Mouse (Mus musculus): ENCODE data around the gene Wwox. TPM values are rescaled to one million over a fixed set of nuclear protein-coding genes. Genes with fewer than 3 reads are reported as not detected.
A peak's percentile ranks its signal among the peaks of the same experiment; 100 is the strongest.

Wwox gene
- polyA plus RNA-seq, 1 experiment from 2014 or later = 10.6 TPM

DNA sequence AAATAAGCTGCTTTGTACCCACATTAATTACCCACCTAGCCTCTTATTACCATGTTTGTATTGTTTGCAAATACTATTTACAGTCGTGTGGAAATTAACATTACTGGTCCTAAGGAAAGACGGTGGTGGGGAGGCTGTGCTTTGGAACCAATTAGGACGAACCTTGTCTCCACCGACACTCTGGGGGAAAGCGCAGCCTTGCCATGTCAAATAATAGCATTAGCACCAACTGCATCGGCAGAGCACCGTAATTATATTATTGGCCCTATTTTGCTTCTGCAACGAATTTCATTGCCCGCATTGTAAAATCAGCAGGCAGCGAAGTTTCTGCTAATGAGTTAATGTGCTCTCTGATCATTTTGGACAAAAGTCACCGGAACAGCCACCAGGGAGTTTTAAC is 75.2 kb downstream of the Wwox start:
- H3K27me3 ChIP-seq (ENCODE audit: low read depth, poor library complexity, severe bottlenecking) = no peaks in the 10 kb centered on the region
- H3K4me1 ChIP-seq = peaks cover under 1% of the 10 kb centered on the region; the same call in 1 of the 2 replicates
- H3K27ac ChIP-seq (replicated peaks) = no peak overlapping the region
- DNase-seq (ENCODE audit: low spot score) = no peak
- no peak overlapping the region for H3K4me3 ChIP-seq
- H3K36me3 ChIP-seq = no peaks in the 10 kb centered on the region
- WGBS = 64% methylated on average over 11 of the region's 11 CpGs
- H3K9me3 ChIP-seq (replicated peaks) = no peaks in the 10 kb centered on the region

GRCm38 (mm10) chr8:114523061-114523460 is 83.6 kb downstream of the Wwox start:
- DNase-seq (ENCODE audit: low spot score) = no peak
- Histone ChIP-seq H3K27me3 (ENCODE audit: low read depth, poor library complexity, severe bottlenecking) (no peaks in the 10 kb centered on the region), H3K9me3 (replicated peaks) (no peaks in the 10 kb centered on the region), H3K4me1 (peaks cover 14% of the 10 kb centered on the region; the same call in 1 of the 2 replicates), H3K4me3 (no peak overlapping the region), H3K36me3 (no peaks in the 10 kb centered on the region), H3K27ac (replicated peaks) (no peak overlapping the region)
- WGBS = 93% methylated on average over 2 of the region's 2 CpGs

- Histone ChIP-seq H3K27ac (replicated peaks) (no peak overlapping the region), H3K36me3 (no peaks in the 10 kb centered on the region), H3K4me1 (peaks cover 32% of the 10 kb centered on the region), H3K9me3 (replicated peaks) (no peaks in the 10 kb centered on the region), H3K4me3 (no peak overlapping the region), H3K27me3 (ENCODE audit: low read depth, poor library complexity, severe bottlenecking) (no peaks in the 10 kb centered on the region)
- DNase-seq (ENCODE audit: low spot score) = no peak
- WGBS = 88% methylated on average over 15 of the region's 15 CpGs
Observed at GRCm38 (mm10) chr8:114526626-114527267, 87.3 kb downstream of the Wwox start.

DNA sequence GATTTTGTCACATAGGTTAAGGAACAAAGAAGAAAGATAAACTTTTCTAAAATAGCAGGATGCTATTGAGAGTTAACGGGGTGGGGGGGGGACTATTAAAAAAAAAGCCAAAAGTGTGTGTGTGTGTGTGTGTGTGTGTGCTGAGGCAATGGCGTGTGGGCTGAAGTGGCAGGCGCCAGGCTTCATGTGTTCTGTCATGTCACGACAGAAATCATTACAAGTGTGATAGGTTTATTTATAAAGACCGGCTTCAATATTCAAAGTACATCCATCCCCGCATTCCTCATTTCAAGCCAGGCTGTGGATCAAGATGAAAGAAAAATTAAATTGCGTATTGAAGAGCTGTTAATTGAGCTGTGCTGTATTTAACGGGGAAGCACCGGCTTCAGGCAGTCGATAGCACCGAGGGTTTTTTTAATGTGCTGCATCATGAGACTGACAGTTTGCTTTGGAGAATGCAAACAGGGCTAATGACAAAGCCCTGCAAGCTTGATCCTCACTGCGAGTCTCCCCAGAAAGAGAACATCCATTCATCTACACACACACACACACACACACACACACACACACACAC is 88.3 kb downstream of the Wwox start:
- DNase-seq (ENCODE audit: low spot score) = no peak
- H3K27me3 ChIP-seq (ENCODE audit: low read depth, poor library complexity, severe bottlenecking) = no peaks in the 10 kb centered on the region
- H3K9me3 ChIP-seq (replicated peaks) = no peaks in the 10 kb centered on the region
- H3K4me3 ChIP-seq = no peak overlapping the region
- 83% methylated on average over 12 of the region's 12 CpGs for WGBS
- H3K4me1 ChIP-seq = peaks cover 32% of the 10 kb centered on the region
- H3K36me3 ChIP-seq = no peaks in the 10 kb centered on the region
- H3K27ac ChIP-seq (replicated peaks) = no peak overlapping the region

DNA sequence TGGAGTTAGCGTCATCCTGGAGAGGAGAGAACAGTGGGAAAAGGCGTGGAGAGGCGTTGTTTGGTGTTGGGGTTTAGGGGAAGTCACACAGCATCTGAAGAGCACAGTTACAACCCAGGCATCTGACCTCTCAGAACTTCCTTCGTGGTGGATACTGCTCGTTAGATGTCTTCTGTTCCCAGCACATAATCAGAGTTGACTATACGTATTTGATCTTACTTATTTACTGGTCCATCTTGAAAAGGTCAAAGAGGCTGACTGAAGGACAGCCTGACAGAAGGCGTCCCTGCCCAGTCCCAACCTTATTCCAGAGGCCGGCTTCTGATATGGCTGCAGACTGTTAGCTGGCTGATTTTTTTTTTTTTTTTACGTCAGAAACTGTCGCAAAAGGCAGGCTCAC is 90.1 kb downstream of the Wwox start:
- Histone ChIP-seq H3K4me1 (peaks cover 29% of the 10 kb centered on the region), H3K4me3 (no peak overlapping the region), H3K27ac (replicated peaks) (no peak overlapping the region), H3K27me3 (ENCODE audit: low read depth, poor library complexity, severe bottlenecking) (no peaks in the 10 kb centered on the region), H3K36me3 (no peaks in the 10 kb centered on the region), H3K9me3 (replicated peaks) (no peaks in the 10 kb centered on the region)
- 91% methylated on average over 10 of the region's 10 CpGs for WGBS
- DNase-seq (ENCODE audit: low spot score) = no peak

DNA sequence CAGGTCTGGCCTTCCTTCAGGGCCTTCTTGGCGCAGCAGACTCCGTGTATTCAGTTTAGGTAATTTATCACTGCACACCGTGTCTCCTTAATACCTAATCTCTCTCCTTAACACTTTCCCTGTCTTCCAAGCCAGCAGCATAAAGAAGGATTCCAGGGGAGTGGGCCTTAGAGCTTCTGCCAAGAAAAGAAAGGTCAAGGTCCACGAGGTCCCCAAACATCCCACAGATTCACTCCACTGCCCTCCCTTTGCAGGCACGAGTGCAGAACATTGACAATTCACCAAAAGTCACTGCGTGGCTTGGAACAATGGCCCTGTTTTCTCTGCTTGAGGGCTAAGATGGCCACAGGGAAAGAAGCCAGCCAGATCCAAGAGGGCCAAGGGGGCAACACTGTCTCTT is 96.7 kb downstream of the Wwox start:
- H3K36me3 ChIP-seq = no peaks in the 10 kb centered on the region
- H3K9me3 ChIP-seq (replicated peaks) = no peaks in the 10 kb centered on the region
- H3K27me3 ChIP-seq (ENCODE audit: low read depth, poor library complexity, severe bottlenecking) = no peaks in the 10 kb centered on the region
- 35% methylated on average over 6 of the region's 6 CpGs for WGBS
- peaks cover 22% of the 10 kb centered on the region for H3K4me1 ChIP-seq
- no peak overlapping the region for H3K4me3 ChIP-seq
- 0 out of 2 replicates have a peak overlapping the region, but pooled peaks have one; percentile 6 for H3K27ac ChIP-seq (replicated peaks)
- DNase-seq (ENCODE audit: low spot score) = no peak

DNA sequence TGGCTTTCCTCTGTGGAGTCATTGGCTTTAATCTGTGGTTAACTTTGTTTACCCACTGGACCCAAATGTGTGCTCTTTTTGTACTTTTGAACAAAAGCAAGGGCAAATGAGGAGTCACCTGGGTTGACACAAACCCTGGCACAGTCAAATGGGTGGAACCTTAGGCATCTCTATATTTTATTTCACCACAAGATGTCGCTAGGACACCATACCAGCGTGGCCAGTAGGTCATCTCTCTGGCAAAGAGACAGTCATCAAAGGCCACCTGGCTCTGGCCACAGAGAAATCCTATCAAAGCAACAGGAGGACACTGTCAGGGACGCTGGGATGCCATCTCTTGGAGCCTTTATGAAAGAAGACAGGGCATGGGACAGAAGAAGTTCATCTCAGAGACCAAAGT is 101.7 kb downstream of the Wwox start:
- H3K27me3 ChIP-seq (ENCODE audit: low read depth, poor library complexity, severe bottlenecking) = no peaks in the 10 kb centered on the region
- peak; percentile 36 for DNase-seq (ENCODE audit: low spot score)
- H3K4me3 ChIP-seq = no peak overlapping the region
- WGBS = 12% methylated on average over 3 of the region's 3 CpGs
- H3K9me3 ChIP-seq (replicated peaks) = no peaks in the 10 kb centered on the region
- H3K27ac ChIP-seq (replicated peaks) = no peak overlapping the region
- H3K36me3 ChIP-seq = no peaks in the 10 kb centered on the region
- peaks cover 10% of the 10 kb centered on the region for H3K4me1 ChIP-seq

- H3K27ac ChIP-seq (replicated peaks) = no peak overlapping the region
- no peak overlapping the region for H3K4me3 ChIP-seq
- H3K27me3 ChIP-seq (ENCODE audit: low read depth, poor library complexity, severe bottlenecking) = no peaks in the 10 kb centered on the region
- no peaks in the 10 kb centered on the region for H3K9me3 ChIP-seq (replicated peaks)
- no peaks in the 10 kb centered on the region for H3K4me1 ChIP-seq
- H3K36me3 ChIP-seq = no peaks in the 10 kb centered on the region
- 83% methylated on average over 8 of the region's 8 CpGs for WGBS
- DNase-seq (ENCODE audit: low spot score) = no peak
Observed at GRCm38 (mm10) chr8:114548360-114548759, 108.9 kb downstream of the Wwox start.

DNA sequence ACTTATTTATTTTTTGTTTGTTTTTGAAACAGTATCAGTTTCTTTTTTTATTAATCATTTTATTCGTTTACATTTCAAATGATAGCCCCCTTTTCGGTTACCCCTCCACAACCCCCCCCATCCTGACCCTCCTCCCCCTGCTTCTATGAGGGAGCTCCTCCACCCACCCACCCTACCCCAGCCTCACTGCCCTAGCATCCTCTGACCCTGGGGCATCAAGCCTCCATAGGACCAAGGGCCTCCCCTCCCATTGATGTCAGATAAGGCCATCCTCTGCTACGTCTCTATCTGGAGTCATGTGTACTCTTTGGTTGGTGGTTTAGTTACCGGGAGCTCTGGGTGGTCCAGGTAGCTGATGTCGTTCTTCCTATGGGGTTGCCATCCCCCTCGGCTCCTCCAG is 109.4 kb downstream of the Wwox start:
- no peak for DNase-seq (ENCODE audit: low spot score)
- H3K4me3 ChIP-seq = no peak overlapping the region
- H3K27ac ChIP-seq (replicated peaks) = no peak overlapping the region
- H3K27me3 ChIP-seq (ENCODE audit: low read depth, poor library complexity, severe bottlenecking) = no peaks in the 10 kb centered on the region
- no peaks in the 10 kb centered on the region for H3K9me3 ChIP-seq (replicated peaks)
- no peaks in the 10 kb centered on the region for H3K4me1 ChIP-seq
- WGBS = 72% methylated on average over 6 of the region's 6 CpGs
- no peaks in the 10 kb centered on the region for H3K36me3 ChIP-seq

DNA sequence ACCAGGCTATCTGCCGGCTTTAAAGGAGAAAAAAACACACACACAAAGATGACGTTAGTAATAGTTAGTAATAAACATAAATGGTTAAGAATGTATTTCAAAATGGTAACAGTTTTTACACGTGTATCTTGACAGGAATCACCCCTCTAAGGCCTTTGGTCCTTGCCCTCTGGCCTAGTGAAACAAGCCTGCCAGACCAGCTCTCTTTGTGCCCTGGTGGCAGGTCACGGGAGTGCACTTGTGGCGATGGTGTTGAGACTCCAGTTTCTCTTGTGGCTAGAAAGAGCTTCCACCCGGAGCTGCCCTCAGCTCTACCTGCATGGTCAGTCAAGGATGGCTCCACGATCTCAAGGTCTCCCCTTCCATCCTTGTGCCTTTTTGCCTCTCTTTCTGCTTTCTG is 110.6 kb downstream of the Wwox start:
- Histone ChIP-seq H3K27me3 (ENCODE audit: low read depth, poor library complexity, severe bottlenecking) (no peaks in the 10 kb centered on the region), H3K36me3 (no peaks in the 10 kb centered on the region), H3K9me3 (replicated peaks) (no peaks in the 10 kb centered on the region), H3K4me3 (no peak overlapping the region), H3K27ac (replicated peaks) (0 out of 2 replicates have a peak overlapping the region, but pooled peaks have one; percentile 46), H3K4me1 (no peaks in the 10 kb centered on the region)
- WGBS = 65% methylated on average over 7 of the region's 7 CpGs
- DNase-seq (ENCODE audit: low spot score) = peak; percentile 42

DNA sequence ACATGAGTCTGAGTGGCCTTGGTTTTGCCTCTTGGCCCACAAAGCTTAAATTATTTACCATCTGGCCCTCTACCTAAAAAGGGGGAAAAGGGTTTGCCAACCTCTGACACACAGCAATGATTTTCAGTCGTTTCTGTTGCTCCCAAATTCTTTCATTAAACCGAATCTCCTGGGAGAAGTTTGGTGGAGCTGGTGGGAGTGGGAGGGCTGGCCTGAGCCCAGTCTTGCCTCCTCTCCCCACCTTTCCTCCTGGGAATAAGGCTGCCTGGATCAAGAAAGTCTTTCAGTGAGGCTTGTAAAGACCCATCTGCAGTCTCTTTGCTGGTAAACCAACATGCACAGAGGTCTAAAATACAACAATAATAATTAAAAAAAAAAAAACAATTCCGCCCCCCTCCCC is 113.2 kb downstream of the Wwox start:
- no peak for DNase-seq (ENCODE audit: low spot score)
- Histone ChIP-seq H3K27me3 (ENCODE audit: low read depth, poor library complexity, severe bottlenecking) (no peaks in the 10 kb centered on the region), H3K4me3 (no peak overlapping the region), H3K36me3 (no peaks in the 10 kb centered on the region), H3K4me1 (no peaks in the 10 kb centered on the region), H3K27ac (replicated peaks) (no peak overlapping the region), H3K9me3 (replicated peaks) (no peaks in the 10 kb centered on the region)
- 81% methylated on average over 3 of the region's 3 CpGs for WGBS

DNA sequence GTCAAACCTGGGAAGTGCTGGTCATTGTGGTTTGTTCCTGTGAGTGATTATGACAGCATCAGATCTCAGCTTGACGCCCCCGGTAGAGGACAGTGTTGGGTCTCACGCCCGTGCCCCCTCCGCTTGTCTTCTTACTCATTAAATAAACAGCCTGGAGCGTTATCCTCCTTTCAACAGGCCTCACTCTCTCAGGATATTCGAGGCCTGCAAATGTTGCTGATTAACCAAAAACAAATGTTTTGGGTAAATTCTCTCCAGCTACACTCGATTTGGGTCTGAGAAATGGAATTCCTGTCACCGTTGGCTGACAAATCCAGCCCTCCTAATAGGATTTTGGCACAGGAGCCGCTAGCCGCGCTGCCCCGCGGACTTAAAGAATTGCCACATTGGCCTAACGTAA is 115.5 kb downstream of the Wwox start:
- WGBS = 70% methylated on average over 15 of the region's 15 CpGs
- Histone ChIP-seq H3K36me3 (no peaks in the 10 kb centered on the region), H3K4me3 (no peak overlapping the region), H3K27me3 (ENCODE audit: low read depth, poor library complexity, severe bottlenecking) (no peaks in the 10 kb centered on the region), H3K27ac (replicated peaks) (no peak overlapping the region), H3K9me3 (replicated peaks) (no peaks in the 10 kb centered on the region), H3K4me1 (peaks cover 9% of the 10 kb centered on the region)
- DNase-seq (ENCODE audit: low spot score) = no peak

DNA sequence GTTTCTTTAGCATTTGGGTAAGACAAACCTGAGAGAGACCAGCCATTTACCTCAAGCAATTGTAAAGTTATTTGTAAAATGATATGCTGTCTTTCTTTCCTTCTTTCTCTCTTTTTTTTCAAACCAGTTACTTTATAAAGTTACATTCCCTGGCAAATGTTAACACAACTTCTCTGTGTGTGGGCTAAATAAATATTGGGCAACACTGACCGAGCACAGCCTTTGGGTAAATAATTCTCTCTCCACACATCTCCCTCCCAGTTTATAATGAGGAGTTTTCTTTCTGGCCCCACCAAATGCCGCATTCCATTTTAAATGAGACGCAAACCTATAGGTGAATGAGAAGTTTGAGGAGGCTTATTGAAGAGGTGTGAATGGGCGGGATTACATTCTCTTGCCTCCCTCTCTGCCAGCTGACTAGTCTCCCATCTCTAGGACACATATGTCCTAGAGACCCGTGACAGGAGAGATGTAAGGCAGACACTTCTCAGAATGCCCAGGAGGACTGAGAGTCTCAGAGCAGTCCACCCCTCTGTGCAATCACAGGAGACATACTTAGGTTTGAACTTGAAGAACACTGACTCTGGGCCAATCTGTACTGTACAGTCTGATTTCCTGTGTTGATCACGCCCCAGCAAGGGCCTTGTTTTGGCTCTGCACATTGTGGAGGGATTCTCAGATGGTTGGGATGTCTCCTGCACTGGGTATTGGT is 116.2 kb downstream of the Wwox start:
- 76% methylated on average over 6 of the region's 6 CpGs for WGBS
- no peaks in the 10 kb centered on the region for H3K36me3 ChIP-seq
- no peak overlapping the region for H3K27ac ChIP-seq (replicated peaks)
- peaks cover 9% of the 10 kb centered on the region for H3K4me1 ChIP-seq
- no peaks in the 10 kb centered on the region for H3K27me3 ChIP-seq (ENCODE audit: low read depth, poor library complexity, severe bottlenecking)
- H3K9me3 ChIP-seq (replicated peaks) = no peaks in the 10 kb centered on the region
- H3K4me3 ChIP-seq = no peak overlapping the region
- no peak for DNase-seq (ENCODE audit: low spot score)

Data from midbrain, embryonic 10.5 days (tissue).